Mouse (Mus musculus): Measurements from ENCODE around the gene Tmod3. TPM values are rescaled to one million over a fixed set of nuclear protein-coding genes. Genes with fewer than 3 reads are reported as not detected.

Tmod3 gene
- polyA plus RNA-seq, 1 experiment from 2014 or later, result 66.2 TPM

- Histone ChIP-seq H3K4me3 (replicated peaks; ENCODE audit: low read length) (no peak overlapping the region), H3K36me3 (replicated peaks; ENCODE audit: control insufficient read depth, insufficient read depth) (peaks cover 13% of the 10 kb centered on the region; the same call in 1 of the 2 replicates)
- 83% methylated on average over 2 of the region's 2 CpGs for WGBS
Measured at GRCm38 (mm10) chr9:75522217-75522616, 37.2 kb downstream of the Tmod3 start.

GRCm38 (mm10) chr9:75521788-75522187 lies 37.7 kb downstream of the Tmod3 start:
- no peak for ATAC-seq (ENCODE audit: low FRiP score)
- H3K27me3 ChIP-seq (ENCODE audit: control insufficient read depth, insufficient read depth, low read length), result no peaks in the 10 kb centered on the region

More at GRCm38 (mm10) chr9:75522217-75522616, 37.2 kb downstream of the Tmod3 start:
- no peak overlapping the region for H3K9ac ChIP-seq
- no peaks in the 10 kb centered on the region for H3K4me1 ChIP-seq (replicated peaks; ENCODE audit: control insufficient read depth, insufficient read depth, low read length)
- no peaks in the 10 kb centered on the region for H3K27me3 ChIP-seq (ENCODE audit: control insufficient read depth, insufficient read depth, low read length)
- no peak for DNase-seq (ENCODE audit: low spot score)
- H3K4me2 ChIP-seq (replicated peaks), result no peak overlapping the region
- ATAC-seq (ENCODE audit: low FRiP score), result no peak
- no peak overlapping the region for H3K27ac ChIP-seq
- H3K9me3 ChIP-seq (ENCODE audit: control insufficient read depth, low read length), result no peaks in the 10 kb centered on the region

GRCm38 (mm10) chr9:75520940-75521339 lies 38.5 kb downstream of the Tmod3 start:
- Histone ChIP-seq H3K27ac (no peak overlapping the region), H3K27me3 (ENCODE audit: control insufficient read depth, insufficient read depth, low read length) (no peaks in the 10 kb centered on the region), H3K4me3 (replicated peaks; ENCODE audit: low read length) (no peak overlapping the region), H3K36me3 (replicated peaks; ENCODE audit: control insufficient read depth, insufficient read depth) (peaks cover 13% of the 10 kb centered on the region; the same call in 1 of the 2 replicates), H3K9ac (no peak overlapping the region), H3K9me3 (ENCODE audit: control insufficient read depth, low read length) (no peaks in the 10 kb centered on the region), H3K4me1 (replicated peaks; ENCODE audit: control insufficient read depth, insufficient read depth, low read length) (no peaks in the 10 kb centered on the region), H3K4me2 (replicated peaks) (no peak overlapping the region)
- WGBS, result 96% methylated on average over 8 of the region's 8 CpGs
- no peak for ATAC-seq (ENCODE audit: low FRiP score)
- no peak for DNase-seq (ENCODE audit: low spot score)

More at GRCm38 (mm10) chr9:75521788-75522187, 37.7 kb downstream of the Tmod3 start:
- peak; percentile 60 for DNase-seq (ENCODE audit: low spot score)
- 60% methylated on average over 4 of the region's 4 CpGs for WGBS
- Histone ChIP-seq H3K27ac (no peak overlapping the region), H3K4me2 (replicated peaks) (no peak overlapping the region), H3K9ac (no peak overlapping the region), H3K4me1 (replicated peaks; ENCODE audit: control insufficient read depth, insufficient read depth, low read length) (no peaks in the 10 kb centered on the region), H3K9me3 (ENCODE audit: control insufficient read depth, low read length) (no peaks in the 10 kb centered on the region), H3K36me3 (replicated peaks; ENCODE audit: control insufficient read depth, insufficient read depth) (peaks cover 13% of the 10 kb centered on the region; the same call in 1 of the 2 replicates), H3K4me3 (replicated peaks; ENCODE audit: low read length) (no peak overlapping the region)

- no peaks in the 10 kb centered on the region for H3K4me1 ChIP-seq (replicated peaks; ENCODE audit: control insufficient read depth, insufficient read depth, low read length)
- no peak overlapping the region for H3K4me3 ChIP-seq (replicated peaks; ENCODE audit: low read length)
- ATAC-seq (ENCODE audit: low FRiP score) (no peak), DNase-seq (ENCODE audit: low spot score) (no peak)
- no peak overlapping the region for H3K4me2 ChIP-seq (replicated peaks)
- no peak overlapping the region for H3K27ac ChIP-seq
- peaks cover 30% of the 10 kb centered on the region for H3K36me3 ChIP-seq (replicated peaks; ENCODE audit: control insufficient read depth, insufficient read depth)
- no peak overlapping the region for H3K9ac ChIP-seq
- no peaks in the 10 kb centered on the region for H3K27me3 ChIP-seq (ENCODE audit: control insufficient read depth, insufficient read depth, low read length)
- H3K9me3 ChIP-seq (ENCODE audit: control insufficient read depth, low read length), result no peaks in the 10 kb centered on the region
- WGBS, result 75% methylated on average over 3 of the region's 3 CpGs
Measured at GRCm38 (mm10) chr9:75517751-75518150, 41.7 kb downstream of the Tmod3 start.

- Histone ChIP-seq H3K9me3 (ENCODE audit: control insufficient read depth, low read length) (no peaks in the 10 kb centered on the region), H3K27ac (no peak overlapping the region), H3K4me2 (replicated peaks) (no peak overlapping the region), H3K9ac (no peak overlapping the region), H3K4me3 (replicated peaks; ENCODE audit: low read length) (no peak overlapping the region), H3K36me3 (replicated peaks; ENCODE audit: control insufficient read depth, insufficient read depth) (peaks cover 25% of the 10 kb centered on the region), H3K4me1 (replicated peaks; ENCODE audit: control insufficient read depth, insufficient read depth, low read length) (no peaks in the 10 kb centered on the region), H3K27me3 (ENCODE audit: control insufficient read depth, insufficient read depth, low read length) (no peaks in the 10 kb centered on the region)
- 69% methylated on average over 12 of the region's 12 CpGs for WGBS
- DNase-seq (ENCODE audit: low spot score) (peak; percentile 79), ATAC-seq (ENCODE audit: low FRiP score) (peak; percentile 74; the same call in 1 of the 2 replicates)
Measured at GRCm38 (mm10) chr9:75515464-75516113, 43.9 kb downstream of the Tmod3 start.

GRCm38 (mm10) chr9:75511236-75511939 lies 48.1 kb downstream of the Tmod3 start:
- H3K27me3 ChIP-seq (ENCODE audit: control insufficient read depth, insufficient read depth, low read length), result no peaks in the 10 kb centered on the region
- no peaks in the 10 kb centered on the region for H3K4me1 ChIP-seq (replicated peaks; ENCODE audit: control insufficient read depth, insufficient read depth, low read length)
- H3K4me2 ChIP-seq (replicated peaks), result no peak overlapping the region
- H3K27ac ChIP-seq, result peak overlapping the region; percentile 54; the same call in 1 of the 2 replicates
- 66% methylated on average over 8 of the region's 8 CpGs for WGBS
- H3K9me3 ChIP-seq (ENCODE audit: control insufficient read depth, low read length), result no peaks in the 10 kb centered on the region
- H3K4me3 ChIP-seq (replicated peaks; ENCODE audit: low read length), result no peak overlapping the region
- peaks cover 63% of the 10 kb centered on the region for H3K36me3 ChIP-seq (replicated peaks; ENCODE audit: control insufficient read depth, insufficient read depth)
- H3K9ac ChIP-seq, result no peak overlapping the region
- no peak for ATAC-seq (ENCODE audit: low FRiP score)
- no peak for DNase-seq (ENCODE audit: low spot score)

- peaks cover 78% of the 10 kb centered on the region for H3K36me3 ChIP-seq (replicated peaks; ENCODE audit: control insufficient read depth, insufficient read depth)
- no peak overlapping the region for H3K9ac ChIP-seq
- ATAC-seq (ENCODE audit: low FRiP score) (no peak), DNase-seq (ENCODE audit: low spot score) (no peak)
- H3K27me3 ChIP-seq (ENCODE audit: control insufficient read depth, insufficient read depth, low read length), result no peaks in the 10 kb centered on the region
- no peak overlapping the region for H3K4me2 ChIP-seq (replicated peaks)
- no peaks in the 10 kb centered on the region for H3K4me1 ChIP-seq (replicated peaks; ENCODE audit: control insufficient read depth, insufficient read depth, low read length)
- WGBS, result 91% methylated on average over 6 of the region's 6 CpGs
- H3K27ac ChIP-seq, result no peak overlapping the region
- H3K9me3 ChIP-seq (ENCODE audit: control insufficient read depth, low read length), result no peaks in the 10 kb centered on the region
- H3K4me3 ChIP-seq (replicated peaks; ENCODE audit: low read length), result no peak overlapping the region
Measured at GRCm38 (mm10) chr9:75504311-75504710, 55.1 kb downstream of the Tmod3 start.

GRCm38 (mm10) chr9:75498571-75498970 lies 60.9 kb downstream of the Tmod3 start:
- ATAC-seq (ENCODE audit: low FRiP score), result no peak
- H3K36me3 ChIP-seq (replicated peaks; ENCODE audit: control insufficient read depth, insufficient read depth), result peaks cover 38% of the 10 kb centered on the region
- H3K4me2 ChIP-seq (replicated peaks), result no peak overlapping the region

GRCm38 (mm10) chr9:75495945-75496344 lies 63.5 kb downstream of the Tmod3 start:
- no peak overlapping the region for H3K9ac ChIP-seq
- no peak overlapping the region for H3K4me2 ChIP-seq (replicated peaks)
- no peak for DNase-seq (ENCODE audit: low spot score)

More at GRCm38 (mm10) chr9:75498571-75498970, 60.9 kb downstream of the Tmod3 start:
- Histone ChIP-seq H3K4me1 (replicated peaks; ENCODE audit: control insufficient read depth, insufficient read depth, low read length) (no peaks in the 10 kb centered on the region), H3K27ac (no peak overlapping the region), H3K4me3 (replicated peaks; ENCODE audit: low read length) (no peak overlapping the region), H3K27me3 (ENCODE audit: control insufficient read depth, insufficient read depth, low read length) (no peaks in the 10 kb centered on the region), H3K9ac (no peak overlapping the region), H3K9me3 (ENCODE audit: control insufficient read depth, low read length) (no peaks in the 10 kb centered on the region)
- DNase-seq (ENCODE audit: low spot score), result no peak
- WGBS, result 97% methylated on average over 7 of the region's 7 CpGs

More at GRCm38 (mm10) chr9:75495945-75496344, 63.5 kb downstream of the Tmod3 start:
- Histone ChIP-seq H3K27ac (no peak overlapping the region), H3K4me3 (replicated peaks; ENCODE audit: low read length) (no peak overlapping the region), H3K36me3 (replicated peaks; ENCODE audit: control insufficient read depth, insufficient read depth) (peaks cover 20% of the 10 kb centered on the region), H3K27me3 (ENCODE audit: control insufficient read depth, insufficient read depth, low read length) (no peaks in the 10 kb centered on the region), H3K9me3 (ENCODE audit: control insufficient read depth, low read length) (no peaks in the 10 kb centered on the region), H3K4me1 (replicated peaks; ENCODE audit: control insufficient read depth, insufficient read depth, low read length) (no peaks in the 10 kb centered on the region)
- WGBS, result 89% methylated on average over 10 of the region's 10 CpGs
- ATAC-seq (ENCODE audit: low FRiP score), result no peak

Measured in hindbrain, embryonic 14.5 days (tissue).